Mouse (Mus musculus) ES-Bruce4 (cell line): ENCODE measurements at regions not wholly inside any gene's neighbourhood (a gene's known extent, or its start where the extent isn't known, plus 50 kb on each side); places are given as distances from the start of the nearest gene placed in this dataset.

Experiments
- H3K27ac ChIP-seq: 2 replicates; pipeline ENCODE4 v1.5.1; 2012; ENCODE audit warnings: low read length, inconsistent platforms; ENCODE audit not compliant: insufficient read depth
- H3K27me3 ChIP-seq: 2 replicates; pipeline ENCODE4 v1.6.1; 2012; ENCODE audit warnings: mild to moderate bottlenecking, low read length, inconsistent platforms; ENCODE audit not compliant: control insufficient read depth, poor library complexity, insufficient read depth, severe bottlenecking
- H3K36me3 ChIP-seq: 2 replicates; pipeline ENCODE4 v1.6.1; 2012; ENCODE audit warnings: inconsistent platforms, mild to moderate bottlenecking, low read length, moderate library complexity; ENCODE audit not compliant: control insufficient read depth, poor library complexity, insufficient read depth, severe bottlenecking
- H3K4me1 ChIP-seq: one replicate; pipeline ENCODE4 v1.8.1; 2011; ENCODE audit warnings: low read length; ENCODE audit not compliant: control insufficient read depth, insufficient read depth
- H3K4me3 ChIP-seq: 2 replicates; pipeline ENCODE4 v1.5.1; 2011; ENCODE audit warnings: low read depth, mild to moderate bottlenecking, low read length
- H3K9ac ChIP-seq: 2 replicates; pipeline ENCODE4 v1.6.1; 2012; ENCODE audit warnings: low read depth, mild to moderate bottlenecking, inconsistent platforms; ENCODE audit not compliant: poor library complexity, severe bottlenecking
- H3K9me3 ChIP-seq: replicated peaks from 2 replicates; pipeline ENCODE4 v1.6.1; 2012; ENCODE audit warnings: mild to moderate bottlenecking, low read length, inconsistent platforms; ENCODE audit not compliant: control insufficient read depth, poor library complexity, insufficient read depth, severe bottlenecking
- CTCF ChIP-seq: IDR thresholded peaks from one replicate; pipeline ENCODE4 v1.8.1; 2011; ENCODE audit warnings: low read depth, low read length
- EP300 ChIP-seq: IDR thresholded peaks from 2 replicates; pipeline ENCODE4 v1.6.1; 2011; ENCODE audit warnings: low read depth, low read length; ENCODE audit not compliant: insufficient read depth
- POLR2A ChIP-seq: IDR thresholded peaks from one replicate; pipeline ENCODE4 v1.8.1; 2011; ENCODE audit warnings: low read length; ENCODE audit not compliant: insufficient read depth

GRCm38 (mm10) chr15:9864778-9865177, 116.1 kb upstream of the Spef2 start:
- no peak for TF ChIP-seq EP300
- no peak for TF ChIP-seq POLR2A
- TF ChIP-seq CTCF = no peak
- Histone ChIP-seq H3K27me3 (no peaks in the 10 kb centered on the region), H3K4me1 (no peaks in the 10 kb centered on the region), H3K9me3 (no peaks in the 10 kb centered on the region), H3K36me3 (no peaks in the 10 kb centered on the region), H3K4me3 (no peak overlapping the region), H3K9ac (no peak overlapping the region), H3K27ac (no peak overlapping the region)

GRCm38 (mm10) chr15:9861825-9862224, 113.2 kb upstream of the Spef2 start:
- no peaks in the 10 kb centered on the region for H3K4me1 ChIP-seq
- no peaks in the 10 kb centered on the region for H3K27me3 ChIP-seq
- no peak overlapping the region for H3K27ac ChIP-seq
- H3K9ac ChIP-seq = no peak overlapping the region
- H3K9me3 ChIP-seq = no peaks in the 10 kb centered on the region
- H3K4me3 ChIP-seq = no peak overlapping the region
- no peaks in the 10 kb centered on the region for H3K36me3 ChIP-seq
- TF ChIP-seq CTCF = no peak
- no peak for TF ChIP-seq EP300
- TF ChIP-seq POLR2A = no peak

GRCm38 (mm10) chr15:9839681-9840080, 91.0 kb upstream of the Spef2 start:
- no peak for TF ChIP-seq CTCF
- TF ChIP-seq EP300 = no peak
- no peak for TF ChIP-seq POLR2A
- Histone ChIP-seq H3K9me3 (peaks cover 12% of the 10 kb centered on the region), H3K4me3 (no peak overlapping the region), H3K27me3 (no peaks in the 10 kb centered on the region), H3K27ac (peak overlapping the region; percentile 61), H3K9ac (no peak overlapping the region), H3K4me1 (no peaks in the 10 kb centered on the region), H3K36me3 (no peaks in the 10 kb centered on the region)

GRCm38 (mm10) chr15:9835096-9835495, 86.4 kb upstream of the Spef2 start:
- Histone ChIP-seq H3K9me3 (peaks cover 12% of the 10 kb centered on the region), H3K36me3 (no peaks in the 10 kb centered on the region), H3K4me3 (no peak overlapping the region), H3K27ac (no peak overlapping the region), H3K27me3 (no peaks in the 10 kb centered on the region), H3K4me1 (no peaks in the 10 kb centered on the region), H3K9ac (no peak overlapping the region)
- TF ChIP-seq POLR2A (no peak), CTCF (no peak), EP300 (no peak)

GRCm38 (mm10) chr15:9804469-9804868, 55.8 kb upstream of the Spef2 start:
- no peak overlapping the region for H3K9ac ChIP-seq
- TF ChIP-seq EP300 = no peak
- no peak for TF ChIP-seq CTCF
- no peak for TF ChIP-seq POLR2A
- no peak overlapping the region for H3K4me3 ChIP-seq
- H3K4me1 ChIP-seq = no peaks in the 10 kb centered on the region
- H3K9me3 ChIP-seq = no peaks in the 10 kb centered on the region
- no peaks in the 10 kb centered on the region for H3K27me3 ChIP-seq
- no peaks in the 10 kb centered on the region for H3K36me3 ChIP-seq
- H3K27ac ChIP-seq = no peak overlapping the region
